Mouse (Mus musculus) stomach, embryonic 14.5 days (tissue): ENCODE results near the gene Stk4. TPM values are rescaled to one million over a fixed set of nuclear protein-coding genes. Genes with fewer than 3 reads are reported as not detected.

ENCODE experiments used
- ATAC-seq: fragments of 200-750 bp; cut with Nextera tagmentation; 2 replicates; pipeline ENCODE4 v1.8.0; 2017; ENCODE audit warnings: low read depth, moderate TSS enrichment; ENCODE audit not compliant: insufficient number of reproducible peaks, insufficient read depth, low FRiP score
- H3K27ac ChIP-seq: fragments of 300-500 bp; sonication (generic); 2 replicates; pipeline ENCODE4 v1.5.1; 2014; ENCODE audit warnings: mild to moderate bottlenecking, low read length, moderate library complexity, mixed read lengths
- H3K27me3 ChIP-seq: fragments of 300-500 bp; sonication (generic); 2 replicates; pipeline ENCODE4 v1.6.1; 2014; ENCODE audit warnings: low read length, control low read depth, mixed read lengths; ENCODE audit not compliant: control insufficient read depth, insufficient read depth
- H3K36me3 ChIP-seq: fragments of 300-500 bp; sonication (generic); 2 replicates; pipeline ENCODE4 v1.6.1; 2014; ENCODE audit warnings: mild to moderate bottlenecking, control low read depth, low read length, moderate library complexity, mixed read lengths; ENCODE audit not compliant: control insufficient read depth, insufficient read depth
- H3K4me1 ChIP-seq: fragments of 300-500 bp; sonication (generic); 2 replicates; pipeline ENCODE4 v1.6.1; 2014; ENCODE audit warnings: low read length, control low read depth, mixed read lengths; ENCODE audit not compliant: control insufficient read depth, insufficient read depth
- H3K4me2 ChIP-seq: fragments of 300-500 bp; sonication (generic); replicated peaks from 2 replicates; pipeline ENCODE4 v1.6.1; 2014; ENCODE audit warnings: low read depth, low read length, control low read depth
- H3K4me3 ChIP-seq: fragments of 300-500 bp; sonication (generic); 2 replicates; pipeline ENCODE4 v1.5.1; 2014; ENCODE audit warnings: low read depth, low read length, control low read depth
- H3K9ac ChIP-seq: fragments of 300-500 bp; sonication (generic); replicated peaks from 2 replicates; pipeline ENCODE4 v1.6.1; 2014; ENCODE audit warnings: low read depth, mild to moderate bottlenecking, control low read depth, low read length, moderate library complexity, mixed read lengths
- H3K9me3 ChIP-seq: fragments of 300-500 bp; sonication (generic); 2 replicates; pipeline ENCODE4 v1.6.1; 2016; ENCODE audit warnings: low read depth, low read length, control low read depth; ENCODE audit not compliant: control insufficient read depth
- WGBS: fragments of 180-500 bp; shearing (Covaris S2); extraction: QIAGEN DNeasy Blood & Tissue Kit; methylation state at CpG from one replicate; pipeline ENCODE4 v1.1.7; 2014; 5-methylcytosine and 5-hydroxymethylcytosine counted together
- polyA plus RNA-seq: library from polyadenylated mRNA; unstranded; fragments of >200 nt; fragmentation: Nextera tagmentation; extraction: Ambion mirVana; gene quantifications from 2 replicates; pipeline ENCODE4 v1.2.1, GENCODE M21; 2014

The Stk4 gene
- polyA plus RNA-seq, 1 experiment from 2014 or later: 30.7 TPM

DNA sequence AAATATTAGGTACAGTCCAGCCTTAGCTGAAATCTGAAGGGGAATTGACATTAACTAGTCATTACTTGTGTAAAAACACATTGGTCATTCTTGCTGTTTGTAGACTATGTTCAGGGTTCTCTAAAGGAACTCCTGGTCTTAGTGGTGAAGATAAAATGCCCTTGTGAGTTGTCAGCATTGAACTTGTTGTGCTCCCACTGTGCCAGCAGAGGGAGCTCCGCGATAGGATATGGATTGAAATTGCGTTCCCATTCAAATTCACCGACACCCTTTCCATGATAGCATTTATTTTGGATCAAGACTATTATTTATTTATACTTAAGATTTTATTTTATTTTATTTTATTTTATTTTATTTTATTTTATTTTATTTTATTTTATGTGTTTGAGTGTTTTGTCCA is 33.4 kb downstream of the Stk4 start:
- peaks cover 27% of the 10 kb centered on the region for H3K36me3 ChIP-seq
- no peak overlapping the region for H3K4me2 ChIP-seq
- H3K27me3 ChIP-seq: no peaks in the 10 kb centered on the region
- no peak for ATAC-seq
- H3K4me3 ChIP-seq: no peak overlapping the region
- H3K9me3 ChIP-seq: no peaks in the 10 kb centered on the region
- no peak overlapping the region for H3K27ac ChIP-seq
- 33% methylated on average over 4 of the region's 4 CpGs for WGBS
- H3K4me1 ChIP-seq: no peaks in the 10 kb centered on the region
- no peak overlapping the region for H3K9ac ChIP-seq

DNA sequence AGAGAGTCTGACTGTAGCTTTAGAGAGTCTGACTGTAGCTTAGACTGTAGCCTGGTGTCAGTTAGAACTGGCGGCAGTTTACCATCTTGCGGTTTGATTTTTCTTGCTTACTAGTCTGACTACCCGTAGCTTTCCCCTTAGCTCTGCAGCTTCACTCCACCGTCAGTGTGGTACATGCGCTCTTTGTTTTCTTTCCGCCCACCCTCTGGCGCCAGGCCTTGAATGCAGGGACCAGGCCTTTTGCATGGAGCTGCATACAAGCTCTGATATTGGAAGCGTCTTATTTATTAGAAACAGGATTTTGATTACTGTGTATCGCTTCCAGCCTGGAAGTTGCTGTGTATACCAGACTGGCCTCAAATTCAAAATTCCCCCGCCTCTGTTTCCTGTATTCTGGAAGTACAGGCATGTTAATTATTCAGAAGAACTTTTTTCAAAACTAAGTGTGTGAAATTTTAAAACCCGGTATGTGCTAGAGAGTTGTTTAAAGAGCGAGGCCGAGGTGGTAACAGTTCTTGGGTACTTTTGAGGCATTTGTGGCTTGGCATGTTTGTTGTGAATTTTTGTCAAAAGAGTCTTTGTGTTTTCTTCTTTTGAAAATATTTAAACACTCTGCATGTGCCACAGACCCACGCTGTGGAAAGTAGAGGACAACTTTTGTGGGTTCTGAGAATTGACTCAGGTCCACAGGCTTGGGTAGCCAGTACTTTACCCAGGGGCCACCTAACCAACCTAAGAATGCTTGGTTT is 36.3 kb downstream of the Stk4 start:
- no peaks in the 10 kb centered on the region for H3K9me3 ChIP-seq
- H3K4me3 ChIP-seq: no peak overlapping the region
- no peak overlapping the region for H3K9ac ChIP-seq
- no peak overlapping the region for H3K4me2 ChIP-seq
- no peaks in the 10 kb centered on the region for H3K4me1 ChIP-seq
- WGBS: 89% methylated on average over 14 of the region's 14 CpGs
- H3K36me3 ChIP-seq: peaks cover 11% of the 10 kb centered on the region; the same call in 1 of the 2 replicates
- H3K27me3 ChIP-seq: no peaks in the 10 kb centered on the region
- H3K27ac ChIP-seq: no peak overlapping the region
- ATAC-seq: no peak

DNA sequence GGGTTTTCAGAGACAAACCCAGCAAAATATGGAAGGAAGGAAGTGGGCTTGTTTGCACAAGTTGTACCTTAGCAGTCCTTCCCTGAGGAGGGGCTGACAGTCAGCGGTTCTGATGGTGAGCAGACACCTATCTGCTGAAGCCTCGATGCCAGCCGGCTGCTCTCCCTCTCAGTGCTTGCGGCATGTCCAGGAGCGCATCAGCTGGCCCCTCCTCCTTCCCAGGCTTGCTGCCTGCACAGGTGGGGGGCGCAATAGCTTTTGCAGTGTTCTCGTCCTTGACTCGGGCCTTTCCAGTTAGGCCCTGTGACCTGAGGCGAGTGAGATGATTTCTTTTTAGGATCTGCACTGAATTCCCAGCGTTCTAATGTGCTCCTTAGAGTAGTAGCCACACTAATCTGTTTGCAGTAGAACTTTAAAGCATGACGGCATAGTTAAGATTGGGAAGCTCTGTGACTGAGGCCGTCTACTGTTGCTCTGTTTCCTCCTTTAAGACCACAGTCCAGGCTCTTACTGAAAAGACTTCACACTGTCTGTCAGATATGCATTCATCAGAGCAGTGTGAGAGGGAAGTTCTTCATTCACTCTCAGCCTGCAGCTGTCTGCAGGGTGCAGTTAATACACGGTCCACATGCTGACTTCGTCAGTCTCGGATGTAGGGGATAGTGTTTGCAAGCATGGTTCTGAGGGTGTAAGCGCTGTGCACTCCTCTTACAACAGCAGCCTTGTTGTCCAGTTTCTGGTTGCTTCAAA is 37.2 kb downstream of the Stk4 start:
- Histone ChIP-seq H3K4me2 (no peak overlapping the region), H3K27me3 (no peaks in the 10 kb centered on the region), H3K9me3 (no peaks in the 10 kb centered on the region), H3K9ac (no peak overlapping the region), H3K27ac (no peak overlapping the region), H3K4me3 (no peak overlapping the region), H3K4me1 (no peaks in the 10 kb centered on the region), H3K36me3 (peaks cover 8% of the 10 kb centered on the region)
- no peak for ATAC-seq
- 79% methylated on average over 16 of the region's 16 CpGs for WGBS

DNA sequence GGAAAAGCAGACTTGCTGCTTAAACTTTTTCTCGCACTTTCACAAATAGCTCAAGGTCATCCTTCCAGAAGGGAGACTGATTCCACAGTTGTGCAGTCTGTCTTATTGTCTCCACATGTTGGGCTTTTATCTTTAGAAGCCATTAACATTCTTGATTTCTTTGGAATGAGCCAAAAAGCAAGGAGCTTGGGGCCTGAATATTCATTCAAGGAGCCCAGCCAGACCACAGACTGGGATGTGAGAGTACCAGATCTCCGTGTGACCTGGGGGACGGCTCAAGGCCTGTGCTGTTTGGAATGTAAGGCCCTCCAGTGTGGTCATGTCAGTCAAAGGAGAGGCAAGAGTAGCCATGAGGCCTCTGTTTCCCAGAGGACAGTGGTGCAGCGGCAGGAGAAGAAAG is 38.4 kb downstream of the Stk4 start:
- no peak for ATAC-seq
- no peak overlapping the region for H3K4me2 ChIP-seq
- H3K9me3 ChIP-seq: no peaks in the 10 kb centered on the region
- no peak overlapping the region for H3K4me3 ChIP-seq
- peaks cover 8% of the 10 kb centered on the region for H3K36me3 ChIP-seq
- no peak overlapping the region for H3K27ac ChIP-seq
- no peaks in the 10 kb centered on the region for H3K27me3 ChIP-seq
- no peaks in the 10 kb centered on the region for H3K4me1 ChIP-seq
- 81% methylated on average over 4 of the region's 4 CpGs for WGBS
- no peak overlapping the region for H3K9ac ChIP-seq

- ATAC-seq: no peak
- no peaks in the 10 kb centered on the region for H3K27me3 ChIP-seq
- H3K9me3 ChIP-seq: no peaks in the 10 kb centered on the region
- no peak overlapping the region for H3K4me3 ChIP-seq
- no peaks in the 10 kb centered on the region; the same call in 1 of the 2 replicates for H3K36me3 ChIP-seq
- no peaks in the 10 kb centered on the region for H3K4me1 ChIP-seq
- no peak overlapping the region for H3K27ac ChIP-seq
- 88% methylated on average over 8 of the region's 8 CpGs for WGBS
- no peak overlapping the region for H3K9ac ChIP-seq
- no peak overlapping the region for H3K4me2 ChIP-seq
These were observed 41.4 kb downstream of the Stk4 start for GRCm38 (mm10) chr2:164111546-164111945.

- no peak overlapping the region for H3K27ac ChIP-seq
- no peak overlapping the region for H3K4me3 ChIP-seq
- H3K36me3 ChIP-seq: no peaks in the 10 kb centered on the region; the same call in none of the 2 replicates
- H3K9ac ChIP-seq: no peak overlapping the region
- no peaks in the 10 kb centered on the region for H3K27me3 ChIP-seq
- H3K4me2 ChIP-seq: no peak overlapping the region
- no peaks in the 10 kb centered on the region for H3K4me1 ChIP-seq
- WGBS: 92% methylated on average over 6 of the region's 6 CpGs
- H3K9me3 ChIP-seq: no peaks in the 10 kb centered on the region
- ATAC-seq: no peak
These were observed 43.9 kb downstream of the Stk4 start for GRCm38 (mm10) chr2:164114051-164114450.

DNA sequence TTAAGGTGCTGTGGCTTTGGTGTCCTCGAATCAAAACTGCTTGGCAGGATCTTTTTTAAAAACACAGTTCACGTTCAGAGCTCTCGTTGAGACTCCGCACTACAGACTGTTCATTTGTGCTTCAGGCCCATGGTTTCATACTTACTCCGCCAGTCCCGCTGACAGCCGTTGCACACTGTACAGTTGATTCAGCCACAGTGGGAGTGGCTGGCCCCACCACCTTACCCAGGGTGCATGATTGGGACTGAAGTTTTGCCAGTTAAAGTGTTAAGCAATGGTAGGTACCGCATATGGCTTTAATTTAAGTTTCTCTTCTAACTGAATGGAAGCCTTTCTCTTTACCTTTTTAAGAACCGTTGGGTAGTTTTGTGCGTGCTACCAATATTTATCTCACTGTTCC is 45.4 kb downstream of the Stk4 start:
- Histone ChIP-seq H3K4me2 (no peak overlapping the region), H3K9ac (no peak overlapping the region), H3K27ac (no peak overlapping the region), H3K36me3 (peaks cover 14% of the 10 kb centered on the region), H3K4me1 (no peaks in the 10 kb centered on the region), H3K4me3 (no peak overlapping the region), H3K27me3 (no peaks in the 10 kb centered on the region), H3K9me3 (no peaks in the 10 kb centered on the region)
- 88% methylated on average over 10 of the region's 10 CpGs for WGBS
- ATAC-seq: no peak

GRCm38 (mm10) chr2:164119503-164119902 is 49.4 kb downstream of the Stk4 start:
- H3K36me3 ChIP-seq: peaks cover 14% of the 10 kb centered on the region; the same call in 1 of the 2 replicates
- ATAC-seq: no peak
- 90% methylated on average over 6 of the region's 6 CpGs for WGBS

More at GRCm38 (mm10) chr2:164119503-164119902, 49.4 kb downstream of the Stk4 start:
- Histone ChIP-seq H3K4me3 (no peak overlapping the region), H3K27me3 (no peaks in the 10 kb centered on the region), H3K27ac (no peak overlapping the region), H3K4me2 (no peak overlapping the region), H3K9ac (no peak overlapping the region), H3K9me3 (no peaks in the 10 kb centered on the region), H3K4me1 (no peaks in the 10 kb centered on the region)
